Mouse (Mus musculus) midbrain, embryonic 14.5 days (tissue): ENCODE measurements at regions not wholly inside any gene's neighbourhood (a gene's known extent, or its start where the extent isn't known, plus 50 kb on each side); places are given as distances from the start of the nearest gene placed in this dataset.

Experiments used
- ATAC-seq: fragments of 200-750 bp; cut with Nextera tagmentation; 2 replicates; pipeline ENCODE4 v1.8.0; 2017; ENCODE audit warnings: moderate number of reproducible peaks, moderate library complexity; ENCODE audit not compliant: low FRiP score, low TSS enrichment
- DNase-seq: peaks from one replicate; pipeline ENCODE4 v3.0.0-alpha.2; 2015
- H3K27ac ChIP-seq: fragments of 300-500 bp; sonication (generic); replicated peaks from 2 replicates; pipeline ENCODE4 v1.5.1; 2014; ENCODE audit warnings: mild to moderate bottlenecking, low read depth, low read length, moderate library complexity
- H3K27me3 ChIP-seq: fragments of 300-500 bp; sonication (generic); 2 replicates; pipeline ENCODE4 v1.6.1; 2014; ENCODE audit warnings: low read length, control low read depth, mixed read lengths; ENCODE audit not compliant: control insufficient read depth, insufficient read depth
- H3K36me3 ChIP-seq: fragments of 300-500 bp; sonication (generic); 2 replicates; pipeline ENCODE4 v1.6.1; 2014; ENCODE audit warnings: low read length, control low read depth; ENCODE audit not compliant: control insufficient read depth, insufficient read depth
- H3K4me1 ChIP-seq: fragments of 300-500 bp; sonication (generic); 2 replicates; pipeline ENCODE4 v1.6.1; 2014; ENCODE audit warnings: mild to moderate bottlenecking, antibody characterized with exemption, low read length, control low read depth; ENCODE audit not compliant: control insufficient read depth, insufficient read depth
- H3K4me2 ChIP-seq: fragments of 300-500 bp; sonication (generic); 2 replicates; pipeline ENCODE4 v1.6.1; 2014; ENCODE audit warnings: mild to moderate bottlenecking, low read length, moderate library complexity
- H3K4me3 ChIP-seq: fragments of 300-500 bp; sonication (generic); replicated peaks from 2 replicates; pipeline ENCODE4 v1.5.1; 2014; ENCODE audit warnings: low read depth, low read length
- H3K9ac ChIP-seq: fragments of 300-500 bp; sonication (generic); replicated peaks from 2 replicates; pipeline ENCODE4 v1.6.1; 2014; ENCODE audit warnings: mild to moderate bottlenecking, low read length, moderate library complexity
- H3K9me3 ChIP-seq: fragments of 300-500 bp; sonication (generic); 2 replicates; pipeline ENCODE4 v1.6.1; 2016; ENCODE audit warnings: low read length, control low read depth, mixed read lengths; ENCODE audit not compliant: control insufficient read depth
- WGBS: fragments of 180-500 bp; shearing (Covaris S2); extraction: QIAGEN DNeasy Blood & Tissue Kit; methylation state at CpG from one replicate; pipeline ENCODE4 v1.1.7; 2014; 5-methylcytosine and 5-hydroxymethylcytosine counted together

DNA sequence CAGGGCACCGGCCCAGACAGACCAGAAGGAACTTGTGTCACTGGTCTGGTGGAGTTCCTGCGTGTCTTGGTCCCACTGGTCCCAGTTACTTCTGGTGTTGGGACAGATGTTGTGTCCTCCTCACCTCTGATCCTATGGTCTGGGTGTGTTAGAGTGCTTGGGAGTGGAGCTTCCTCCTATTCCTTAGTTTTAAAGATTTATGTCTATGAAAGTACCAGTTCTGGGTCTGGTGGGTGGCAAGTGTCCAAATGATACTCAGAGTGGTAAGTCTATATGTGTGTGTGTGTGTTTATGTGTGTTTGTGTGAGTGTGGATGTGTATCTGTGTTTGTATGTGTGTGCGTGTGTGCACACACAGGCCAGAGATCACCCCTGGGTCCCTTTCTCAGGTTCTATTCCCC lies 79.9 kb upstream of the Tpm1 start:
- Histone ChIP-seq H3K4me2 (no peak overlapping the region), H3K4me1 (no peaks in the 10 kb centered on the region), H3K9ac (no peak overlapping the region), H3K9me3 (no peaks in the 10 kb centered on the region), H3K27me3 (no peaks in the 10 kb centered on the region), H3K36me3 (no peaks in the 10 kb centered on the region), H3K4me3 (no peak overlapping the region), H3K27ac (no peak overlapping the region)
- 95% methylated on average over 3 of the region's 3 CpGs for WGBS
- ATAC-seq, result no peak
- DNase-seq, result no peak

DNA sequence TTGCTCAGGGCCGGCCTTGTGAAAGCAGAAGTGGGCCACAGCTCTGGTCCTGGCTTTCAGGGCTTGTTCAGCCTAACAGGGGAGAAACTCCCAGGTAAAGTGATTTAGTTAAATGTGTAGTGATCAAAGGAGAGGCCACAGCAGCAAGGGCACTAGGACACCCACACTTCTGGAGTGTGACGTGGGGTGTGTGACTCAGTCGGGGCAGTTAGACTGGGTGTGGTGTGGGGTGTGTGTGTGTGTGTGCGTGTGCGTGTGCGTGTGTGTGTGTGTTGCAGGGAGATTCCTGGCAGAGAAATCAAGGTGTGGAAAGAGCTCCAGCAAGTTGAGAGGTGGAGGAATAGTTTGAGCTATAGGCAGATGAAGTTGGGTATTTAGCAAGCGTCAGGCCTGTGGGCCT lies 72.5 kb upstream of the Tpm1 start:
- WGBS, result 96% methylated on average over 7 of the region's 7 CpGs
- H3K4me2 ChIP-seq, result no peak overlapping the region
- H3K9me3 ChIP-seq, result no peaks in the 10 kb centered on the region
- no peaks in the 10 kb centered on the region for H3K36me3 ChIP-seq
- DNase-seq, result no peak
- H3K27ac ChIP-seq, result no peak overlapping the region
- no peak for ATAC-seq
- no peaks in the 10 kb centered on the region for H3K27me3 ChIP-seq
- H3K9ac ChIP-seq, result no peak overlapping the region
- H3K4me3 ChIP-seq, result no peak overlapping the region
- H3K4me1 ChIP-seq, result no peaks in the 10 kb centered on the region

DNA sequence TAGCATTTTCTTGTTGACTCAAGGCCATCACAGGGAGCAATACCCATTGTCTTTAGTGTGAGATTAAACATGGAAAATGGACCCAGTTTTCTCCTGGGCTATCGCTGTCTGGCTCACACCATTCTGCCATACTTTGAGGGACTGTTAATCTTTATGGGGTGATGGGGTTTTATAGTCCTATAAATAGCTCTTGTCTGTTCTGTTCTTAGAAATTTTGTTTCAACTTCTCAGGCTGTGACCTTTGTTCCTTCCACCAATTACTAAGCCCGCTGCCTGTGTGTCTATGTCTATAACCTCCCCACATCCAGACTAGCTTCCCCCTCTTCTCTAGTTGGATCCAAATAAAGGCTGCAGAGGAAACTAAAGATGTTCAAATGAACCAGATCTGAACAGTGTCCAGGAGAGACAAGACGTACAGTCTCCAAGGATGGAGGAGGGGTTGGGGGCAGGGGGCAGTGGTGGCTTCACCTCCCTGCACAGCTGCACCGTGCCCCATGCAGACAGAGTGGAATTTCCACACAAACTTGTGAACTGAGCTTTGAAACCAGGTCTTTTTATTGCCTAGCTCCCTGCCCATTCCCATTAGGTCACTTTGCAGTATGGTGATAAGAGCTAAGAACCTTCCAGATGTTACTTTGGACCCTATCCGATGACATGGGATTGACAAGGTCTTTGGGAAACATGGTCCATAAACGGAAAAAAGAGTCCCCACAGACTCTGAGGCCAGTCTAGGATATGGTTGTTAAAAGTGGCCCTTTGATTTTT lies 69.9 kb upstream of the Tpm1 start:
- H3K4me2 ChIP-seq, result no peak overlapping the region
- no peak for DNase-seq
- no peak overlapping the region for H3K27ac ChIP-seq
- H3K9ac ChIP-seq, result no peak overlapping the region
- H3K36me3 ChIP-seq, result no peaks in the 10 kb centered on the region
- no peak for ATAC-seq
- no peaks in the 10 kb centered on the region for H3K27me3 ChIP-seq
- 88% methylated on average over 6 of the region's 6 CpGs for WGBS
- no peaks in the 10 kb centered on the region for H3K4me1 ChIP-seq
- no peak overlapping the region for H3K4me3 ChIP-seq
- H3K9me3 ChIP-seq, result no peaks in the 10 kb centered on the region

- Histone ChIP-seq H3K9me3 (no peaks in the 10 kb centered on the region), H3K4me1 (no peaks in the 10 kb centered on the region), H3K27me3 (no peaks in the 10 kb centered on the region), H3K4me2 (no peak overlapping the region), H3K9ac (no peak overlapping the region), H3K4me3 (no peak overlapping the region), H3K36me3 (no peaks in the 10 kb centered on the region), H3K27ac (no peak overlapping the region)
- WGBS, result 96% methylated on average over 1 of the region's 1 CpGs
- DNase-seq, result no peak
- ATAC-seq, result no peak
These were observed 69.2 kb upstream of the Tpm1 start for GRCm38 (mm10) chr9:67118429-67118828.

- ATAC-seq, result no peak
These were observed 68.4 kb upstream of the Tpm1 start for GRCm38 (mm10) chr9:67117639-67118038.

DNA sequence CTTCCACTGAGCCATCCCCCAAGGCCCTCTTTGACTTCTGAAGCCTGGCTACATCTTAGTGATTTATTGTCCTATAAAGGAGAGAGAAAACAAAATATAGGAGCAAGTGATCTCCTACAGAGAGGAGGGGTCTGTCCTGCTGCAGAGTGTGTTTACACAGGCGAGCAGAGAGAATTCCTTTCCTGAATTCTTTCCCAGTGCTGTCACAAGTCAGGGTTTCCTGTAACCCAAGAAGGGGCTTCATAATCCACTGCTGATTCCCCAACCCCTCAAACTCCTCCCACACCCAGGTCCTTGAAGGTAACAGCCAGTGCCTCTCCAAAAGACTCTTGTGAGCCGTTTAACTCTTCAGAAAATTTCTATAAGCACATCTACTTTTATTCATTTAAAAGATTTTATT lies 66.8 kb upstream of the Tpm1 start:
- WGBS, result 59% methylated on average over 2 of the region's 2 CpGs
- no peak overlapping the region for H3K9ac ChIP-seq

More at GRCm38 (mm10) chr9:67117639-67118038, 68.4 kb upstream of the Tpm1 start:
- Histone ChIP-seq H3K4me3 (no peak overlapping the region), H3K4me1 (peaks cover 1% of the 10 kb centered on the region; the same call in 1 of the 2 replicates), H3K9ac (no peak overlapping the region), H3K4me2 (no peak overlapping the region), H3K9me3 (no peaks in the 10 kb centered on the region), H3K27me3 (no peaks in the 10 kb centered on the region), H3K36me3 (no peaks in the 10 kb centered on the region), H3K27ac (no peak overlapping the region)
- WGBS, result 90% methylated on average over 5 of the region's 5 CpGs
- no peak for DNase-seq

DNA sequence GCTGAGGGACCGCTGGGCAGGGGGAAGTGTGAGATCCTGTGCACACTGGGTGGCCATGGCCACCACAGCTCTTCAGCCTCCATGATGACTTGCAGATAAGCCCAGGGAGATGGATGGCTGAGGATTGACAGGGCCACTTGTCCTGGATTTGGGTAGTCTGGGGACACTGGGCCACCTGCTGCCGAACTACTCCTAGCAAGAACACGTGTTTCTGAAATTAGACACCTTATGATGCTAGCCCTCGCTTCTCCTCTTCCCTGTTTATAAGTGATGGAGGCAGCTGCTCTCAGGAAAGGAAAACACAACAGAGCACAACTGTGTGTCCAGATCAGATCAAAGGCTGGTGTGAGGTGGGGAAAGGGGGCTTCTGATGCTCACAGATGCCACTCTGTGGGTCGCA lies 64.9 kb upstream of the Tpm1 start:
- peaks cover 6% of the 10 kb centered on the region; the same call in 1 of the 2 replicates for H3K4me1 ChIP-seq
- H3K4me2 ChIP-seq, result no peak overlapping the region
- no peaks in the 10 kb centered on the region for H3K36me3 ChIP-seq
- no peak overlapping the region for H3K4me3 ChIP-seq
- 94% methylated on average over 5 of the region's 5 CpGs for WGBS
- H3K27ac ChIP-seq, result no peak overlapping the region
- no peaks in the 10 kb centered on the region for H3K9me3 ChIP-seq
- no peak for ATAC-seq
- DNase-seq, result no peak
- no peaks in the 10 kb centered on the region for H3K27me3 ChIP-seq
- H3K9ac ChIP-seq, result no peak overlapping the region

More for the DNA sequence above, 66.8 kb upstream of the Tpm1 start:
- Histone ChIP-seq H3K27ac (no peak overlapping the region), H3K4me3 (no peak overlapping the region), H3K36me3 (no peaks in the 10 kb centered on the region), H3K4me1 (peaks cover 6% of the 10 kb centered on the region; the same call in 1 of the 2 replicates), H3K27me3 (no peaks in the 10 kb centered on the region), H3K4me2 (no peak overlapping the region), H3K9me3 (no peaks in the 10 kb centered on the region)
- DNase-seq (no peak), ATAC-seq (no peak)

DNA sequence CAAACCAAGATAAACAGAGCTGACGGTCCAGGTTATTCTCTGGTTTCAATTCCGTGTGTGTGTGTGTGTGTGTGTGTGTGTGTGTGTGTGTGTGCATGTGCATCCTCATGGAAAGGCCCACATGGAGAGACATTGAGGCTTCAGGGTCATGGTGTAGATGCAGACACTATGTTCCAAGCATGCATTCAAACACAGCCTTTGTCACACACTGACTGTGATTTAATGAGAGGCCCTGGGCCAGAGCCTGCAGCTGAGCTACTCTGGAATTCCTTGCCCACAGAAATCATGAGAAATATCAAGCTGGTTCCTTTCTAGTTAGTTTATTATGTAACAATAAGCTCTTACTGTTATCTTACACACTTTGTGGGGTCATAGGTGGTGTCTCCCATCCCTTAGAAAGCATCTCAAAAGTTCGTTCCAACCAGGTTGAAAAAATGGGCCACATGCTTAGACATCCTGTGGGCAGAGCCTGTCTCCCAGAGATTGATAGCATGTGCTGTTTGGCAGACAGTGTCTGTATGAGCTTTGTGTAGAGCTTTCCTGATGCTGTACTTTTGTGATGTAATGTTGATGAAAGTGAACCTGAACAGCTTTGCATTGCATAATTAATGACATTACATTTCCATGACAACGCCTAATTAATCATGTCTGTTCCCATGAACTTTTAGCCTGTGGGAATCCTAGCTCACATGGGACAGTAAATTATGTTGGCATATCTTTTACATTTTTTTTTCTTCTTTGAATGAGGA lies 62.8 kb upstream of the Tpm1 start:
- Histone ChIP-seq H3K9ac (no peak overlapping the region), H3K9me3 (no peaks in the 10 kb centered on the region), H3K27ac (no peak overlapping the region), H3K36me3 (no peaks in the 10 kb centered on the region), H3K27me3 (no peaks in the 10 kb centered on the region), H3K4me2 (no peak overlapping the region), H3K4me3 (no peak overlapping the region), H3K4me1 (peaks cover 6% of the 10 kb centered on the region; the same call in 1 of the 2 replicates)
- ATAC-seq (no peak), DNase-seq (peak; percentile 55)
- 90% methylated on average over 4 of the region's 4 CpGs for WGBS

DNA sequence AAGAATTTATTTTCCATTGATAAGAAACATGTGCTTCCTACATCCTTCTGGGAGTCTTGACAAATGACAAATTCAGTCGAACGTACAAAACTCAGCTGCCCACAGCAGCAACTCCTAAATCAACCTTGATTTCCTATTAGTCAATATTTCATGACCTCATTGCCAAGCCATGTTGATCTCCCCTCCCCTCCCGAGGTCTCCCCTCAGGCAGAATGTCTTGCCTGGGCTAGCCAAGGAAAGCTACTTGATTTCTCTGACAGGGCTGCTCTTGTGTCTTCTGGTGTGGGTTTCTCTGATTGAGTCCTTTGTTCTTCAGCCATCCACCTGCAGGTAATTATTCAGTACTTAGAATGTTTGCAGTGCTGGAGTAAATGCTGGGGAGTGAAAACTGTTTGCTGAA lies 58.7 kb upstream of the Tpm1 start:
- DNase-seq, result no peak
- Histone ChIP-seq H3K27ac (no peak overlapping the region), H3K36me3 (no peaks in the 10 kb centered on the region), H3K9me3 (no peaks in the 10 kb centered on the region), H3K27me3 (no peaks in the 10 kb centered on the region), H3K4me3 (no peak overlapping the region), H3K4me1 (peaks cover 6% of the 10 kb centered on the region; the same call in 1 of the 2 replicates), H3K4me2 (no peak overlapping the region), H3K9ac (no peak overlapping the region)
- WGBS, result 68% methylated on average over 3 of the region's 3 CpGs
- no peak for ATAC-seq
